Mouse (Mus musculus): ENCODE measurements around the gene Cox6b2.

Gene Cox6b2

DNA sequence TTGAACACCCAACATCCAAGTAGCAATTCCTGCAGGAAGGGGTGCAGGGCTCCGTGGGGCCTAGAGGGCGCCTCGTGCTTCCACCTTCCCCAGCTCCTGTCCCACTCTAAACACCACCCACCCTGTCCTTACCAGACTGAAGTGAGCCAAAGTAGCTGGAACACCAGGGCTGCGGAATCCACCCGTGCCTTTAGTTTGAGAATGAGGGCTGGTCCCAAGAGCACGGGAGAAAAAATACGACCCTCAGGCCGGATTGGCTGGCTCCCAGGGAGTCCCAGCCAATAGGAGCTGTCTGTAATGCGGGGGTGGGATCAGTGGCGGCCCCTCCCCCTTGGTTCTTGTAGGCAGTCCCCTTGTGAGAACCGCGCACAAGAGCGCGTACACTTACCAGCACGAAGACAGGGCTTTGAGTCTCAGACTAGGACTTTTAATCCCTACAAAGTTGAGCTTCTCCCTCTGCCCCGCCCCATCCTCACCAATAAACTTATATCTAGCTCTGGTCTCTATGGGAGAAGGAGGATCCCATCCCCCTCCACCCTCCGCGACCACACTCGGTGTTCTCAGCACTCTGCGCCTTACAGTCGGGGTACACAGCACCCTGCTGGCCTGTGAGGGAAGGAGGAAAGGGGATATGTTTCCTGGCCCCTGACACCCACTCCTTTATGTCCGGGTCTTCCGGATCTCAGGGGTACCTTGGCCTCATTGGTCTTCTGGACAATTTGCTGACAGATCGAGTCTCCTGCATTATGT, at the start of gene Cox6b2:
Cox6b2 (minus strand) TSS at position 274 of the 750 bp plus-strand sequence.
- peak; percentile 95 to 97 for DNase-seq

DNA sequence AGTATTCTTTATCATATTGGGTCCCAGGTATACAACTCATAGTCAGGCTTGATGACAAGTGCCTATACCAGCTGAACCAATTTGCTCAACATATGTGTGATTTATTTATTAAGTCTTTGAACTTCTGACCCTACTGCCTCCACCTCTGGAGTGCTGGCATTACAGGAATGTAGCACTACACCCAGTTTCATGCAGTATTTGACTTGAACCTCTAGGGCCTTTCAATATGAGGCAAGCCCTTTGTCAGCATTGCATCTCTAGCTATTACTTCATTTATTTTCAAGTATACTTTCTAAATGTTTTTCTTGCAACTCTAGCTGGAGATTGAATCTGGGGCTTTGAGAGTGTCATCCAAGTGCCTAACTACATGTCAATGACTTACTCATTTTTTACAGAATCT, 49.4 kb upstream of the Cox6b2 start:
- no peak for DNase-seq

DNA sequence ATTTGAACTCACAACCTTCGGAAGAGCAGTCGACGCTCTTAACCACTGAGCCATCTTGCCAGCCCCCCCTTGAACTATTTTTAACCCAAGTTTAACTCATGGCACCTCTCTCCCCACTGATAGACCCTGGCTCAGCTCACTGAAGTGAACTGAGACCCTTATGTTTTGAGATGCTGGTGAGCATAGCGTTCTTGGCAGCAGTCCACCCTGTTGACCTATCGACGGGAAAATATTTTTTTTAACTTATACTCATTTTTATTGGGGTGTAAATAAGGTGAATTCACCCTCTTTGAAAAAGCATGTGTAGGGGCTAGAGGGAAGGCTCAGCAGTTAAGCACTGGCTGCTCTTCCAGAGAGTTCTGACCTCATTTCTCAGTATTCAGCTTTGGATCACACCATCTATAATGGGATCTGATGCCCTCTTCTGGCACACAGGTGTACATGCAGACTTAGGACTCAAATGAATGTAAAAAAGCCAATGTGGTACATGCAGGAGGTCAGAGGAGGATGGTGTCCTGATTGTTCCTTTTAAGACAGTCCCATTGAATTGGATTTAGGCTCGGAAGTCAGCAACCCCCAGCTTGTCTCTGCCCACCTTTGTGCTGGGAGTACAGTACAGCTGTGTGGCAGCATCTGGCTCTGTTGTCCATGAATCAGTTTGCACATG, 43.0 kb upstream of the Cox6b2 start:
- DNase-seq: peak in 1 of 2 experiments; percentile 32

DNA sequence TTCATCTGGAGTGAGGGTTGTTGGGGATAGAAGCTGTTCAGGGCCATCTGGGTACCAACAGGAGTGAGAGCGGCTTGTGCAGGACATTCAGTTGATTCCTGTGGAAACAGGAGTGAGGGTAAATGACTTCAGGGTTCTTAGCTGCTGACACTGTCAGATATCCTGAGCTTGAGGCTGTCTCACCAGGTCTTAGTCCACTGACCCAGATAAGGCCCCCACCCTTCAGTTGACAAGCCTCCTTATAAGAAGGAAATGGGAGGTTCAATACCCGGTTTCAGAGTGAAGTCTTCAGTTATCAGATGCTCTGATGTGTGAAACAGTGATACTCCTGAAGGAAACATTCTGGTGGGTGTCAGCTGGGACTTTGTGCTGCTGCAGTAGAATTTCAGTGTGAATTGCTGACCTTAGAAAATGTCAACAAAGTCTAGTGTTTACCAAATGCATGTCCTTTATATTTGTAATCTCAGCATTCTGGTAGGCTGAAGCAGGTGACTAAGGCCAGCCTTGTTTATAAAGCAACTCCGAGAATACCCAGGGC, 41.8 kb upstream of the Cox6b2 start:
- no peak for DNase-seq

DNA sequence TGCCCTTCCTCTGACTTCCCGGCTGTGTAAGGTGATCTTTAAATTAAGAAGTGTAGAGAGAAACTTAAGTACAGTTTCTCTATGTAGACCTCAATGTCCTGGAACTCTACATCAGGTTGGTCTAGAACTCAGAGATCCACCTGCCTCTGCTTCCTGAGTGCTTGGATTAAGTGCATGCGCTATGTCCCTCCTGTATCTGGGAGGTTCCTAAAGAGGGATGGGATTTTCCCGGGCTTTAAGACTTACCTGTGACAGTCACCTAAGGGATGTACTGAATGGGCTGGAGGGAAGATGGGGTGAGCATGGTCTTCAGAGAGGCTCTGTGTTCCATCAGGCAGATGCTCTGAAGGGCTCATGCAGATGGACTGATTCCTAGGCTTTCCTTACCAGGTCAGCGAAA, 40.8 kb upstream of the Cox6b2 start:
- DNase-seq: no peak

DNA sequence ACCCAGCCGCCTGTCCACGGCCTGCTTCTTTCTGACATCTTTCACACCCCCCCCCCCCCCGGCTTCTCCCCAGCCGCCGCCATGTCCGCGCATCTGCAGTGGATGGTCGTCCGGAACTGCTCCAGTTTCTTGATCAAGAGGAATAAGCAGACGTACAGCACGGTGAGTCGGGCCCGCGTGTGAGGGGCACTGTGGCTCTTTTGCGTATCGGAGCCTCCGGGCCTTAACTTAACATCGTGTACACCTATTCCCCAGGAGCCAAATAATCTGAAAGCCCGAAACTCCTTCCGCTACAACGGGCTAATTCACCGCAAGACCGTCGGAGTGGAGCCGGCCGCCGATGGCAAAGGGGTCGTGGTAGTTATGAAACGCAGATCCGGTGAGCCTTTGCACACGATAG, 40.4 kb upstream of the Cox6b2 start:
- peak in 1 of 2 experiments; percentile 29 for DNase-seq

DNA sequence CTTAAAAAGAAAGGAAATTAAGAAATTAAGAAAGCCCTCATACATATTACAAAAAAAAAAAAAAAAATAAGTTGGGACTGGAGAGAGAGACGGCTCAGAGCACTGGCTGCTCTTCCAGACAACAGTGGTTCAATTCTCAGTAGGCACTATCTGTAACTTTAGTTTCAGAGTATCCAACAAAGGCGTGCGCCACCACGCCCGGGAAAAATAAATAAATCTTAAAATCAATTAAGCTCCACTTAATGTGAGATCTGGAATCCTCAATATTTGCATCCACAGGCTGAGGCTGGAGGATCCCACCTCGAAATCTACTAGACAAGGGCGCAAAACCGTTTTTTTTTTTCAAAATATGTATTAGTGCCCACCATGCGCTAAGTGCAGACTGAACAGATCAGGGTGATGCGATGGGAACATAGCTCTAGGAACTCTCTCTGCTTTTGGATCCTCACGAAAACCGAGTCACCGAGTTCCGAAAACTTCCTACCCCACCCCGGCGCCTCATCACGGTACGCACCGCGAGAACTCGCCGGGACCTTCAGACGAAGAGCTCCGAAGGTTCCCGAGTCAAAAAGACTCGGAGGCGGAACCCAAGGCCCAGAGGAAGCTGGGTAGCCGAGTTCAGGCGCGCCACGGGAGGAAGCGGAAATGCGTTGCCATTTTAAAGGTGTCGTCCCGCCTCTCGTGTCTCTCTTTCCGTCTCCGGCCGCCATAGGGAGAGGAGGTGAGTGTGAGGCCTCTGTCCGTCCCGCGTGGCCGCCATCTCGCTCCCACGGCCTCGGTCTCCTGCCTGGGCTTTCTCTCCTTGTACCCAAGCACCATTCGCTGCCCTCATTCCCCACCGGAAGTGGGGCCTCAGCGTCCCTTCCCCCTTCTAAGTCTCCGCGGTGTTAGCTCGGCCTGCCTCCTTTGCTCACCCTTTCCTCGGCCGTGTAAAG, 39.7 kb upstream of the Cox6b2 start, which contains the start of gene Rpl28:
Rpl28 (plus strand) TSS at position 597 of the 935 bp plus-strand sequence.
- peak; percentile 95 to 97 for DNase-seq

- DNase-seq: peak; percentile 71 to 81
These were observed 36.6 kb upstream of the Cox6b2 start, which contains the start of gene Tmem238 for GRCm38 (mm10) chr7:4789436-4789935. Tmem238 (minus strand) TSS chr7:4789656.

- peak; percentile 78 to 87 for DNase-seq
These were observed 35.9 kb upstream of the Cox6b2 start for GRCm38 (mm10) chr7:4788499-4789435.

DNA sequence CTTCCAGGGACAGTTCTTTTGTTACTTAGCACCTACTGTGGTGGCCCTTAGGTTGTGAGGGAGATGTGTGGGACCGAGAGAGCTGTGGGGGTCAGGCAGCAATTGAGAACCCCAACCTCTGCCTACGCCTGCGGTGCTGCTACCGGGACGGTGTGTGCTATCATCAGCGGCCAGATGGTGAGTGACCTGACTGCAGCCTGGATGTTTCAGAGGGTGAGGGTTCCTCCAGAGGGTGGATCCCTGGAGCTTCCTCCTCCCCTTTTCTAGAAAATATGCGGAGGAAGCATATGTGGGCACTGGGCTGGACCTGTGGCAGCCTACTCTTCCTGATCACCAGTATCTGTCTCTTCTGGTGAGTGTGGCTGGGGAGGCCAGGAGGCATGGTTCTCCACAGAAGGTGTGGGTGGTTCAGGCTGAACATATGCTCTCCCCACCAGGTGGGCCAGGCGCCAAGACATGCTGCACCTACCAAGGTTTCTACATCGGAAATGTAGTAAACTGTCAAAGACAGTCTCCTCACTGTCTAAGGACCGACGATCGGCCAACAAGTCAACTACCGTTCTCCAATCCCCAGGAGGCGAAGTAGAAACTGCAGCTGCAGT, 30.9 kb upstream of the Cox6b2 start:
- no peak for DNase-seq

GRCm38 (mm10) chr7:4782759-4783158, 29.9 kb upstream of the Cox6b2 start, which contains the start of the genes Il11 and Tmem190:
Il11 (minus strand) TSS chr7:4782859.
Tmem190 (plus strand) TSS chr7:4782937.
- no peak for DNase-seq

DNA sequence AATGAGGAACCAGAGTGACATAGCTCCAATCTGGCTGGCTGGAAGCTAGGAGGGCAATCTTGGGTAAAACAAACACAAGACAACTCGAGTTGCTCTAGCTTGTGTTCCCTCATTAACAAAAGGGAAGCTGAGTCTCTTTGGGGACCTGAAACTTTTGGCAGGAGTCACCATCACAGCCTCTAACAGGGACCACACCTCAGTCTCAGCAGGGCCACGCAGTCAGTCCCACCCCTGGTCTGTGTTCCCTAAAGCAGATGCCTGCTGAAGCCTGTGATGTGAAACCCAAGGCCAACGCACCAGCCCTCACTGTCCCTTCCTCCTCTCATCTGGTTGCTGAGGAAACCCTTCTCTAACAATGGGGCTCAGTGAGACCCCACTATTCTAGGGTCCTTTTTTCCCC, 29.2 kb upstream of the Cox6b2 start:
- DNase-seq: no peak

DNA sequence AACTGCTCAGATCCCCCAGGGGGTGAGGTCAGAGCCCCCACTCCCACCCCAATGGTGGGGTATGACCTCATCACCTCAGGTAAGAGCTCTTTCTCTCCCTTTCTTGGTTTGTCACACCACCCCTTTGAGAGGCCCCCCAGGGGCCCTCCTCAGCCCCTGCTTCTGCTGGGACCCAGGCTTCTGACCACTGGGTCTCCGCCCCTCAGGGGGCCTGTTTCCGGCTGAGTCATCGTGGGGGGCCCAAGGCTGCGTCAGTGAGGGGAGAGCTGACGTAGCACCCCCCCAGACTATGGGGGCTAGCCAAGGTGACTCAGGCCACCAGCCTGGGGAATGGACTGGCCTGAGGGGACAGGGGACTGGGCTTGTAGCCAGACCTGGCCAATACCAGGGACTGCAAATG, 27.0 kb upstream of the Cox6b2 start:
- DNase-seq: no peak

DNA sequence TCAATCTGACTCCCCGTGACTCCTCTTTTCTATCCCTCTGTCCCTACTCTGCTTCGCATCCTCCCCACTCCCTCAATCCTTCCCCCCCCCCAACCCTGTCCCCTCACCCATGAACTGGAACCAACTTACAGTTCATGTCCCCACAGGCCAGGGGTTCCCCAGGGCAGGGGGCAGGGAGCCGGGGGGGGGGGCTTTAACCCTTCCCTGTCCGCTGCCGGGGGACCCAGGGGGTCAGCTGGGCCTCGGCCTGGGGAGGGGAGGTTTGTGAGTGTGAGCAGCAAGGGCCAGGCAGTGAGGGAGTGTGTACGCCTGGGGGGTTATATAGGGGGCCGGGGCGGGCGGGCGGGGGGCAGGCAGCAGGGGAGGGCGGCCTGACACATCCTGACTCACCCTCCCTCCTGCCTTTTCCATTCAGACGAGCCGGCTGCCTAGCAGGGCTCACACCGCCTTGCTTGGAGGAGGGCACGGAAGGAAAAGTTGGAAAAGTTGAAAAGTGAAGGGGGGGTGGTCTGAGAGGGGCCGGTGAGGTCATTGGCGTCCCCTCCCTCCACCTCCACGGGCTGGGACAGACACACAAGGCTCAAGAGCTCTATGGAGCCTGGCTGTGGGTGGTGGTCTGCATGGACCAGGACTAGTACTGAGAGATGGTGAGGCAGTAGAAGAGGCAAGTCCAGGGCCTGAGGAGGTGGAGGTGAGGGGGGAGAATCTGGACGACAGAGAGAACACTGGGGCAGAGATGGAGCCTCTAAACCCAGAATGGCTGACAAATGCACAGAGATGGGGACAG, 25.1 kb upstream of the Cox6b2 start:
- no peak for DNase-seq

GRCm38 (mm10) chr7:4776861-4777830, 24.3 kb upstream of the Cox6b2 start:
- DNase-seq: peak; percentile 87 to 92

DNA sequence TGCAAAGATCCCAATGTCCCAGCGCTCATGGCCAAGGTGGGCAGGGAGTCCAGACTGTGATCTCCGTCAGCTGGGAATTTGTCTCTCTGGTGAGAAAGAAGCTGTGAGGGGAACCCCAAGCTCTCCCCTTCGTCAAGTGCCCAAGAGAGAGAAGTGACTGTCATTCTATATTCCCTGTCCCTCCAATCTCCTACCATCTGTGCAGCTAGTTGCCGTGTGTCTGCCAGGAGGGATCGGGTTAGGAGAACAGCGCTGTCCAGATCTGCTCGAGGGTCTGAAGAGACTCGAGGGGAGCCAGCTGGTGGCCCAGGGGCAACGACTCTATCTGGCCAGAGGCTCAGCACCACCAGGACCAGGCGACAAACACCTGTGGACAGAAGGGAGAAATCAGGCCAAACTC, 23.2 kb upstream of the Cox6b2 start:
- no peak for DNase-seq

GRCm38 (mm10) chr7:4771202-4771601, 18.3 kb upstream of the Cox6b2 start, which contains the start of gene Fam71e2:
Fam71e2 (minus strand) TSS chr7:4771302.
- DNase-seq: no peak

GRCm38 (mm10) chr7:4764946-4765710, 12.2 kb upstream of the Cox6b2 start:
- no peak for DNase-seq
